Mouse (Mus musculus) heart, postnatal 14 days (tissue): ENCODE results near the gene Ank. TPM values are rescaled to one million over a fixed set of nuclear protein-coding genes. Genes with fewer than 3 reads are reported as not detected.

Source experiments
- DNase-seq, 2 experiments: peaks; one replicate each; pipeline ENCODE4 v3.0.0; 2021 to 2022
- intact Hi-C: fragments of 180-260 bp; cut with DNase I; formaldehyde crosslinking; loops from one replicate; pipeline ENCODE4 v1.15.1; 2025
- total RNA-seq, 2 experiments: library from RNA; stranded (reverse); gene quantifications; 2 replicates each; pipeline ENCODE4 v1.2.3; 2021

Gene Ank
- total RNA-seq, 2 experiments from 2014 or later = 176 to 186 TPM

DNA sequence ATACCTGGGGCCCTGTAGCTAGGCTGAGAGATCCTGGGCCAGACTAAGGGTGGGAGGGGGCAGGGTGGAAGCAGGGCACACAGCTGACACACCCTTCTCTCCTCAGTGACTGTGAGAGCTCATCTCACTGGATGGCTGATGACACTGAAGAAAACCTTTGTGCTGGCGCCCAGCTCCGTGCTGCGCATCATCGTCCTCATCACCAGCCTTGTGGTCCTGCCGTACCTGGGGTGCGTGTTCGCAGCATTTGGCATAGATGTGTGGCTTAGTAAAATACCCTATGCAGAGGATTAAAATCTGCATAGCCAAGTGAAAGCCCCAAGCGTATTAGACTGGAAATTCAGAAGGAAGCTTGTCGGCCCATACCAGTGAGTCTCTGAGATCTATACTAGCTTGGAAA lies 124.3 kb downstream of the Ank start:
- DNase-seq = no peak
- intact Hi-C loops = no loop called here

DNA sequence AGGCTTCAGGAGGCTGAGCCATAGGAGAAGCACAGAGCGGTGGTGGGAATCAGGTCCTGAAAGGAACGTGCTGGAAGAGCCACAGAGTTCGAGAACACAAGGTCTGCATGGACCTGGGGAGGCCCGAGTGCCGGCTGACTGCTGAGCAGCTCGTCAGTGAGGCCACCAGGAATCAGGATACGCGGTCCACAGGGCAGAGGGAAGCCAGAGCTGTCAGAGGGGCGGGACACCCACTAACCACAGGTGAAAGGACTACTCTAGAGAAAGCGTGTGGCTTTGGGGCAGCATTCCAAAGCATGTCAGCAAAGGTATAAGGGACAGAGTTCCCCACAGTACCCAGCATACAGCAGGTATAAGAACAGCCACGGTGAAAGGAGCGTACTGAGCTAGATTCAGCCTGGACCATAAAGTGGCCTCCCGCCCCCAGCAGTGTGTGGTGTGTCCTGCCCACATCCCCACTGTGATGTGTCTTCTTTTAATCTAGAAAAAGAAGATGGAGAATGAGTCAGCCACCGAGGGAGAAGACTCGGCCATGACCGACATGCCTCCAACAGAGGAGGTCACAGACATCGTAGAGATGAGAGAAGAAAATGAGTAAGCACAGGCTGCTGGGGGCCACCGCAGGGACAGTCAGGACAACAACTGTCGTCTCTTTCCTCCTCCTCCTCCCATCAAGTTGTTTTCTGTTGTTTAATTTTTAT lies 126.3 kb downstream of the Ank start:
- DNase-seq = no peak
- intact Hi-C loops = no loop called here

- DNase-seq = peak in 1 of 2 experiments; percentile 46
- intact Hi-C loops = no loop called here
These were observed 127.2 kb downstream of the Ank start for GRCm38 (mm10) chr15:27593717-27594116.

GRCm38 (mm10) chr15:27594973-27595372 lies 128.5 kb downstream of the Ank start:
- intact Hi-C loops = no loop called here

GRCm38 (mm10) chr15:27595560-27595959 lies 129.1 kb downstream of the Ank start:
- DNase-seq = no peak
- intact Hi-C loops = no loop called here

More at GRCm38 (mm10) chr15:27594973-27595372, 128.5 kb downstream of the Ank start:
- no peak for DNase-seq

DNA sequence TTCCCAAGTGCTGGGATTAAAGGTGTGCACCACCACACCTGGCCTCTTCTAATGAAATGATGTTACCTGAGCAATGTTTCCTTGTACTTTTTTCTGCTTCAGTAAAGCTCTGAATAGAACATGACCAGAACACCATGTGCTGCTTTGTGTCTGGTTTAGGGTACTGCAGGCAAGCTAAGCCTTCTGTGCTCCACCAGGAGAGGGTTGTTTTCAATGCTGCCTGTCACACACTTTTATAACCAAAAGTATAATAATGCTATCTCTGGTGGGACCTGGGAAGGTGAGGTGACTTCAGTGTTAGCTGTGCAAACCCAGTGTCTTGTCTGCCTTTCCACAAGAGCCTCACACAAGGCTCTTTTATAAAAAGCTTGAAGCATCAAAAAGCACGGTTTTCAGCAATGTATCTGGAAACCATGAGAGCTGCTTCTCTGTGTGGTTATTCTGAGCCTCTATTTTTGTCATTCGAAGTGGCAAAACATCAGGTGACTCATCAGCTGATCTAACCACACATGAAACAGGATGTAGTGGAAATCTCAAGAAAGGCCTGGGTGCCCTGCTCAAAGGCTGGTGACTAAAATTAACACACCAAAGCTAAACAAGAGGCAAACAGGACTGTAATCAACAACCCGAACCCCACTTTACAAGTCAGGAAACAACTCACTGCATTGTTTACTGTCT lies 130.1 kb downstream of the Ank start:
- no peak for DNase-seq
- intact Hi-C loops = no loop called here

GRCm38 (mm10) chr15:27597516-27597915 lies 131.0 kb downstream of the Ank start:
- DNase-seq = no peak
- intact Hi-C loops = no loop called here

DNA sequence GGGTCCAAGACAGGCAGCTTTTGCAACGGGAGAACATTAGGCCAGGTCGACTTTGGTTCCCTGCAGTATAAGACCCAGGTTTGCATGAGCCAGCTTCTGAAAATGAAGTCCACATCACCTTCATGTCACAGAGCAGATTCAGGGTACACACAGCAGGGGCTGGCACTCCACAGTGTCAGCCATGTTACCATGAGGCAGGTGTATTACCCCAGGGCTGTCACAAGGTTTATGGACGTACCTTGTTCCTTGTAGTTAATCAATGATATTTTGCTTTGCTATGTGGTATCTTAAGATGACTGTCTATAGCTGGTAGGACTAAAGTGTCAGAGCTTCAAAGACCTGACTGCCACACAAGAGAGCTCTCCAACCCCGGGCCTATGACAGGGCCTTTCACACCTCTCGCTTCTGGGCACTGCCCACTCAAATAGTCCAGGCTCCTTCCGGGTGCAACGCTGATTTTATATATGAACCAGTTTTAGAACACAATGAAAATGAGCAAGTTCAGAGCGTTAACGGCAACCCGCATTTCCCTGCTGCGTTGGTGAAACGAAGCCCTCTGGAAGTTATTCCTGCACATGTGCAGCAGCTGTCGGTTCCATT lies 132.4 kb downstream of the Ank start:
- DNase-seq = no peak
- intact Hi-C loops = no loop called here

- intact Hi-C loops = no loop called here
- DNase-seq = no peak
These were observed 134.0 kb downstream of the Ank start for GRCm38 (mm10) chr15:27600524-27600923.

GRCm38 (mm10) chr15:27604558-27604957 lies 138.1 kb downstream of the Ank start:
- intact Hi-C loops = no loop called here
- no peak for DNase-seq

DNA sequence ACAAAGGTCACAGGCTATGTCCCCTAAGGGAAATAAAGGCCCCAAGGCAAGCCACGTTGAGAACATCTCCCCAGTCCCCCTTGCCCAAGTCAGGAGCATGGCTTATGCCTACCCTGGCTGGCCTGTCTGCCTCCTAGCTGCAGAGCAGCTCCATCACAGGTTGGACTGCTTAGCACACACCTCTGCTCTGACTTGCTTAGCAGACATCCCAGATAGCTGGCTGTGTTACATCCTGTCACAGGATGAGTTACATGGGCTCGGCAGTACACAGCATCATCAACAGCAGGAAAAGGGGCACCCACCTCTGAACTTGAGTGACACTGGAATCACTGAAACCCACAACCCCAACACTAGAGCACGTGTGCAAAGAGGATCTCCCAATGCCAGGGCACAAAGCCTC lies 138.8 kb downstream of the Ank start:
- intact Hi-C loops = no loop called here
- DNase-seq = no peak

GRCm38 (mm10) chr15:27609554-27609953 lies 143.1 kb downstream of the Ank start:
- intact Hi-C loops = no loop called here
- DNase-seq = no peak

- intact Hi-C loops = loop anchor here (2.0 kb wide), 2 partner anchors 28 to 286 kb away; no protein-coding TSS in a partner anchor
- DNase-seq = peak; percentile 53 to 70
These were observed 146.2 kb downstream of the Ank start for GRCm38 (mm10) chr15:27612533-27613221.

DNA sequence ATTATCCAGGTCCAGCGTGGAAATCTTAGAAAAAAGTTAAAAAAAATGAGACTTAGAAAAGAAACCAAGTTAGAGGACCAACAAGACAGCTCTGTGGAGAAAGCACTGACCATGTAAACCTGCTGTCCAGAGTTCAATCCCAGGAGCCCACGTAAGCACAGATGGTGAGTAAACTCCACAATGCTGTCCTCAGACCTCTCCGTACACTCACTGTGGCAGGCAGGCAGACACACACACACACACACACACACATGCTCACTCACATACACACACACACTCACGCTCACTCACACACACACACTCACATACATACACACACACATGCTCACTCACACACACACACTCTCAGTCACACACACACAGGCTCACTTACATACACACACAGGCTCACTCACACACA lies 146.8 kb downstream of the Ank start:
- no peak for DNase-seq
- intact Hi-C loops = loop anchor here (2.0 kb wide), 2 partner anchors 28 to 286 kb away; no protein-coding TSS in a partner anchor

DNA sequence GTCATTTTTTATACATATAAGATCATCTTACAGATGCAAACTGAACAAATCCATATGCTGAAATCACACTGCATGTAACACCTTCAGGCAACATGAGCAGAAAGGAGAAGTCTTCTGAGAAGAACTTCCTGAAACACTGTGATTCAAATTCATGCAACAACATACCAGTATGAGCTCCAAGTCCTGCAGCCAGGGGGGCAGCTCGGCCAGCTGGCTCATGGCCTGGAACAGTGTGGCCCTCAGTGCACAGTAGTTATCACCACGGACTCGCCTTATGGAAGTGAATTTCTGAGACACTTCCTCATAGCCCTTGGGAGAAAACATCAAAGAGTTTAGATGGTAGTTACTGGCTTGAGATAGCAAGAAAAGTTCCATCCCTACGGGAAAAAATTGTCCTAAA lies 149.7 kb downstream of the Ank start:
- intact Hi-C loops = no loop called here
- peak; percentile 77 to 78 for DNase-seq

DNA sequence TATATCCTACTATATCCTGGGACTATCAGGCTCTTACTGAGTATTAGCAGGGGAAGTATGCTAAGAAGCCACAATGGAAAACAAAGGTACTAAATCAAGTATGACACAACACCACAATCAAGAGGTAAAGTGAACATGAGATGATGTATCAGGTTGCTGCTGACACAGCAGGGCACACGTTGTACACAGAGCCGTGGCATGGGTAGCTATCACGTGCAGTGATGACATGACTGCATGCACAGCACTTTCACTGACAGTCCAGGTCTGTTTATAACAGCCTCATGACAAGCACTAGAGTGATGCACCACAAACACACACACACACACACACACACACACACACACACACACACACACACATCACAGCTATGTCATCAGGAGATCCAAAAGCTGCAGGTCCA lies 150.8 kb downstream of the Ank start:
- no peak for DNase-seq
- intact Hi-C loops = no loop called here

DNA sequence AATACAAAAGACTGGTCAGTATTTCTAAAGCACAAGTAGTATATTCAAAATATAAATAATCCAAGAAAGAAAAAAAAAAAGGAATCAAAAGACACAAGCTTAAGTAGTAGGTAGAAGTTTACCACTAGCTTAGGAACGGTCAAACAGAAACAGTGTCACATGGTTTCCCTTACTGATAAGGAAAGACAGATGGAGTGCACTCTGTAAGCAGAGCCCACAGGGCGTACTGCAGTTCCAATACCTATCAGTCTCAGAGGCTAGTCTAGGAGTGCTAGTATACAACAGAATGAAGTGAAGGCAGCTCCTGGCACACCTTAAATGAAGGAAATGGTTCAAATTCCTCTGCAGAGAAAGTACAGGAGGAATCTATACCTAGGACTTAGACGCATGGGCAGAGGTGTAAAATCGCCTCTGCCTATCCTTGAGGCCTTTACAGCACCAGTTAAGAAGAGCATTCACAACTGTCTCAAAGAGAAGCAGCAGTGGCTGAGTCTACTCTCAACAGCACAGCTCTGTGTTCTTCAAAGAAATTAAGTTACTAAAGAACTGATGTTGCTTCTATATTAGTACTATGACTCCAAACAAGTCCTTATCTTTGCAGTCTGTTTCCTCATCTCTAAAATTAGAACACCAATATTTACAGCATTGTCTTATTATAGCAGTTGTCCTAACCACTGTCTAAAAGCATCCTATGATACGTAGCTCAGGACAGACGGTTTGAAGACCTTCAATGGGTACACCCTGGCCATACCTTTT lies 152.5 kb downstream of the Ank start:
- intact Hi-C loops = no loop called here
- peak in 1 of 2 experiments; percentile 0 for DNase-seq

- intact Hi-C loops = no loop called here
These were observed 153.2 kb downstream of the Ank start for GRCm38 (mm10) chr15:27619683-27620082.

GRCm38 (mm10) chr15:27620475-27621185 lies 154.2 kb downstream of the Ank start:
- intact Hi-C loops = no loop called here
- peak; percentile 39 to 52 for DNase-seq

More at GRCm38 (mm10) chr15:27619683-27620082, 153.2 kb downstream of the Ank start:
- peak in 1 of 2 experiments; percentile 2 for DNase-seq

DNA sequence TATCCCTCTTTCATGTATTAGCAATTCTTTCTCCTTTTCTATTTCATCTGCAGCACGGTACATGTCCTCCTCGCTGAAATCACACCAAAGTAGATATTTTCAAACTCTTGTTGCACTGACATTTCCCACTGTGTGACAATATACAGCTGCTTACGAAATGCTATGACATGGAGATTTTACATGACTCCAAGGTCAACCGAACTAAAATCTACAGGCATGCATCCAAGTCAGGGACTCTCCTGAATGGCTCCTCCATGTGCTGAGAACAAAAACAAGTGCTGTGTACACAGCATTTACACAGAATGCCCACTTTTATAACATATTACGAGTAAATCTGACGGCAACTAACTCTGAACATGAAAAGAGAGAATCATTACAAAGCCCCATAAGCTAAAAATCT lies 156.8 kb downstream of the Ank start:
- intact Hi-C loops = no loop called here
- no peak for DNase-seq
